Mouse (Mus musculus) brain, embryonic 14.5 days (tissue): ENCODE measurements around the gene Saxo1.

ENCODE experiments used
- CTCF ChIP-seq: fragments of 200-500 bp; IDR thresholded peaks from 2 replicates; pipeline ENCODE4 v1.5.1; 2012; ENCODE audit warnings: inconsistent platforms, mild to moderate bottlenecking, moderate library complexity, borderline replicate concordance; ENCODE audit not compliant: insufficient read depth, insufficient read length; ENCODE audit errors: extremely low read depth
- POLR2A ChIP-seq: fragments of 200-500 bp; IDR thresholded peaks from 2 replicates; pipeline ENCODE4 v1.6.1; 2012; ENCODE audit warnings: mild to moderate bottlenecking, inconsistent platforms, borderline replicate concordance; ENCODE audit not compliant: poor library complexity, insufficient read depth, insufficient read length, severe bottlenecking; ENCODE audit errors: extremely low read depth

GRCm38 (mm10) chr4:86533406-86534090 is 24.6 kb downstream of the Saxo1 start:
- TF ChIP-seq POLR2A, result no peak
- TF ChIP-seq CTCF, result no peak
